Mouse (Mus musculus): Measurements from ENCODE around the gene Zcchc9. TPM values are rescaled to one million over a fixed set of nuclear protein-coding genes. Genes with fewer than 3 reads are reported as not detected.

Gene Zcchc9
- total RNA-seq, 4 experiments from 2014 or later, result 14.6 to 16.1 (median 15.6) TPM

- DNase-seq (ENCODE audit: low spot score), result no peak
Measured at GRCm38 (mm10) chr13:91761654-91762445, 45.7 kb downstream of the Zcchc9 start.

- DNase-seq (ENCODE audit: low spot score), result no peak
Measured at GRCm38 (mm10) chr13:91760302-91761050, 47.0 kb downstream of the Zcchc9 start.

GRCm38 (mm10) chr13:91759791-91760190 lies 47.7 kb downstream of the Zcchc9 start:
- no peak for DNase-seq (ENCODE audit: low spot score)

- no peak for DNase-seq (ENCODE audit: low spot score)
Measured at GRCm38 (mm10) chr13:91758316-91759048, 49.0 kb downstream of the Zcchc9 start.

GRCm38 (mm10) chr13:91756230-91756629 lies 51.3 kb downstream of the Zcchc9 start:
- no peak for DNase-seq (ENCODE audit: low spot score)

- DNase-seq (ENCODE audit: low spot score), result no peak
Measured at GRCm38 (mm10) chr13:91754762-91755161, 52.7 kb downstream of the Zcchc9 start.

GRCm38 (mm10) chr13:91753724-91754123 lies 53.8 kb downstream of the Zcchc9 start:
- DNase-seq (ENCODE audit: low spot score), result no peak

GRCm38 (mm10) chr13:91749981-91750380 lies 57.5 kb downstream of the Zcchc9 start:
- no peak for DNase-seq (ENCODE audit: low spot score)

- DNase-seq (ENCODE audit: low spot score), result no peak
Measured at GRCm38 (mm10) chr13:91748401-91748800, 59.1 kb downstream of the Zcchc9 start.

Small RNA genes within 50 kb of the gene (microRNA-seq; reads per million reads assigned to microRNA genes)
- gene Gm27656, result not detected

Other genes starting within 250 kb of the Zcchc9 start
- gene Acot12, start 66.2 kb downstream of the Zcchc9 start, total RNA-seq (2022), result not detected
- 1,000 to 10,000 TPM; 2,501 to 2,686 (median 2,598) TPM for gene Ckmt2, start 69.2 kb upstream of the Zcchc9 start, total RNA-seq (2022)